Mouse (Mus musculus): ENCODE results near the gene Hps4.

- TF ChIP-seq ZC3H11A (IDR thresholded peaks at IDR 0.05; ENCODE audit: borderline replicate concordance, low read depth, low read length): no peak
- no peak for TF ChIP-seq HCFC1 (IDR thresholded peaks at IDR 0.05; ENCODE audit: borderline replicate concordance, insufficient read depth, low read length)
Measured at GRCm38 (mm10) chr5:112382641-112383330, 39.9 kb downstream of the Hps4 start.

Data from ES-E14 (cell line).